Mouse (Mus musculus): Measurements from ENCODE around the gene Npat. TPM values are rescaled to one million over a fixed set of nuclear protein-coding genes. Genes with fewer than 3 reads are reported as not detected.

Gene Npat
- polyA plus RNA-seq, 1 experiment from 2014 or later: 21.4 TPM

- no peaks in the 10 kb centered on the region for H3K4me1 ChIP-seq (replicated peaks)
- H3K36me3 ChIP-seq: peaks cover 31% of the 10 kb centered on the region
- H3K4me2 ChIP-seq: no peak overlapping the region
- no peak for ATAC-seq (ENCODE audit: insufficient number of reproducible peaks, insufficient read depth, low FRiP score, low TSS enrichment, low read depth)
- no peak overlapping the region for H3K9ac ChIP-seq (replicated peaks)
- H3K4me3 ChIP-seq (replicated peaks): no peak overlapping the region
- H3K27me3 ChIP-seq: no peaks in the 10 kb centered on the region
- H3K9me3 ChIP-seq: no peaks in the 10 kb centered on the region
- WGBS: 13% methylated on average over 3 of the region's 3 CpGs
- no peak overlapping the region for H3K27ac ChIP-seq
These were observed 57.9 kb downstream of the Npat start for GRCm38 (mm10) chr9:53594764-53595163.

- ATAC-seq (ENCODE audit: insufficient number of reproducible peaks, insufficient read depth, low FRiP score, low TSS enrichment, low read depth): no peak
- 92% methylated on average over 4 of the region's 4 CpGs for whole genome bisulfite sequencing
- H3K27me3 ChIP-seq: no peaks in the 10 kb centered on the region
These were observed 60.2 kb downstream of the Npat start for GRCm38 (mm10) chr9:53596971-53597600.

GRCm38 (mm10) chr9:53598631-53599030, 61.8 kb downstream of the Npat start:
- Histone ChIP-seq H3K4me2 (no peak overlapping the region), H3K4me1 (replicated peaks) (no peaks in the 10 kb centered on the region), H3K36me3 (peaks cover 19% of the 10 kb centered on the region), H3K4me3 (replicated peaks) (no peak overlapping the region), H3K9me3 (no peaks in the 10 kb centered on the region), H3K27me3 (no peaks in the 10 kb centered on the region), H3K9ac (replicated peaks) (no peak overlapping the region), H3K27ac (no peak overlapping the region)
- 77% methylated on average over 6 of the region's 6 CpGs for whole genome bisulfite sequencing
- ATAC-seq (ENCODE audit: insufficient number of reproducible peaks, insufficient read depth, low FRiP score, low TSS enrichment, low read depth): no peak

More at GRCm38 (mm10) chr9:53596971-53597600, 60.2 kb downstream of the Npat start:
- Histone ChIP-seq H3K4me1 (replicated peaks) (no peaks in the 10 kb centered on the region), H3K27ac (no peak overlapping the region), H3K9me3 (no peaks in the 10 kb centered on the region), H3K4me2 (no peak overlapping the region), H3K9ac (replicated peaks) (no peak overlapping the region), H3K36me3 (peaks cover 28% of the 10 kb centered on the region), H3K4me3 (replicated peaks) (no peak overlapping the region)

GRCm38 (mm10) chr9:53601541-53601940, 64.7 kb downstream of the Npat start:
- no peak overlapping the region for H3K4me2 ChIP-seq
- no peak for ATAC-seq (ENCODE audit: insufficient number of reproducible peaks, insufficient read depth, low FRiP score, low TSS enrichment, low read depth)
- no peak overlapping the region for H3K9ac ChIP-seq (replicated peaks)
- H3K27ac ChIP-seq: no peak overlapping the region
- peaks cover 3% of the 10 kb centered on the region; the same call in 1 of the 2 replicates for H3K36me3 ChIP-seq
- no peaks in the 10 kb centered on the region for H3K27me3 ChIP-seq
- no peaks in the 10 kb centered on the region for H3K4me1 ChIP-seq (replicated peaks)
- 91% methylated on average over 2 of the region's 2 CpGs for WGBS
- H3K4me3 ChIP-seq (replicated peaks): no peak overlapping the region
- H3K9me3 ChIP-seq: no peaks in the 10 kb centered on the region

GRCm38 (mm10) chr9:53603384-53603783, 66.5 kb downstream of the Npat start:
- H3K4me2 ChIP-seq: no peak overlapping the region
- no peak overlapping the region for H3K9ac ChIP-seq (replicated peaks)
- H3K9me3 ChIP-seq: no peaks in the 10 kb centered on the region
- H3K27ac ChIP-seq: no peak overlapping the region
- H3K4me3 ChIP-seq (replicated peaks): no peak overlapping the region
- no peaks in the 10 kb centered on the region for H3K4me1 ChIP-seq (replicated peaks)
- ATAC-seq (ENCODE audit: insufficient number of reproducible peaks, insufficient read depth, low FRiP score, low TSS enrichment, low read depth): no peak
- no peaks in the 10 kb centered on the region for H3K27me3 ChIP-seq
- WGBS: 89% methylated on average over 1 of the region's 1 CpGs
- H3K36me3 ChIP-seq: peaks cover 3% of the 10 kb centered on the region; the same call in 1 of the 2 replicates

GRCm38 (mm10) chr9:53603849-53604248, 67.0 kb downstream of the Npat start:
- WGBS: 85% methylated on average over 3 of the region's 3 CpGs

GRCm38 (mm10) chr9:53604954-53605353, 68.1 kb downstream of the Npat start:
- H3K27ac ChIP-seq: no peak overlapping the region
- no peak overlapping the region for H3K4me2 ChIP-seq
- H3K4me3 ChIP-seq (replicated peaks): no peak overlapping the region
- no peak overlapping the region for H3K9ac ChIP-seq (replicated peaks)
- no peaks in the 10 kb centered on the region for H3K9me3 ChIP-seq
- WGBS: 91% methylated on average over 5 of the region's 5 CpGs
- H3K4me1 ChIP-seq (replicated peaks): peaks cover 8% of the 10 kb centered on the region; the same call in 1 of the 2 replicates
- no peak for ATAC-seq (ENCODE audit: insufficient number of reproducible peaks, insufficient read depth, low FRiP score, low TSS enrichment, low read depth)
- no peaks in the 10 kb centered on the region for H3K27me3 ChIP-seq
- H3K36me3 ChIP-seq: peaks cover 3% of the 10 kb centered on the region; the same call in 1 of the 2 replicates

More at GRCm38 (mm10) chr9:53603849-53604248, 67.0 kb downstream of the Npat start:
- Histone ChIP-seq H3K36me3 (peaks cover 3% of the 10 kb centered on the region; the same call in 1 of the 2 replicates), H3K4me1 (replicated peaks) (no peaks in the 10 kb centered on the region), H3K27ac (no peak overlapping the region), H3K9ac (replicated peaks) (no peak overlapping the region), H3K4me3 (replicated peaks) (no peak overlapping the region), H3K9me3 (no peaks in the 10 kb centered on the region), H3K27me3 (no peaks in the 10 kb centered on the region), H3K4me2 (no peak overlapping the region)
- no peak for ATAC-seq (ENCODE audit: insufficient number of reproducible peaks, insufficient read depth, low FRiP score, low TSS enrichment, low read depth)

GRCm38 (mm10) chr9:53607192-53607591, 70.3 kb downstream of the Npat start:
- ATAC-seq (ENCODE audit: insufficient number of reproducible peaks, insufficient read depth, low FRiP score, low TSS enrichment, low read depth): no peak
- Histone ChIP-seq H3K4me3 (replicated peaks) (no peak overlapping the region), H3K27me3 (no peaks in the 10 kb centered on the region), H3K4me2 (no peak overlapping the region), H3K27ac (no peak overlapping the region), H3K9me3 (no peaks in the 10 kb centered on the region), H3K9ac (replicated peaks) (no peak overlapping the region), H3K36me3 (peaks cover under 1% of the 10 kb centered on the region; the same call in 1 of the 2 replicates), H3K4me1 (replicated peaks) (peaks cover 8% of the 10 kb centered on the region; the same call in 1 of the 2 replicates)
- WGBS: 95% methylated on average over 3 of the region's 3 CpGs

GRCm38 (mm10) chr9:53607816-53608215, 71.0 kb downstream of the Npat start:
- Histone ChIP-seq H3K36me3 (no peaks in the 10 kb centered on the region), H3K4me3 (replicated peaks) (no peak overlapping the region), H3K4me1 (replicated peaks) (peaks cover 8% of the 10 kb centered on the region; the same call in 1 of the 2 replicates), H3K9me3 (no peaks in the 10 kb centered on the region), H3K9ac (replicated peaks) (no peak overlapping the region), H3K27ac (no peak overlapping the region), H3K27me3 (no peaks in the 10 kb centered on the region), H3K4me2 (no peak overlapping the region)
- ATAC-seq (ENCODE audit: insufficient number of reproducible peaks, insufficient read depth, low FRiP score, low TSS enrichment, low read depth): no peak
- 89% methylated on average over 4 of the region's 4 CpGs for WGBS

- Histone ChIP-seq H3K36me3 (0 out of 2 replicates have a peak, but pooled peaks cover 3% of the 10 kb centered on the region), H3K4me1 (replicated peaks) (peaks cover 8% of the 10 kb centered on the region; the same call in 1 of the 2 replicates), H3K9me3 (no peaks in the 10 kb centered on the region), H3K27me3 (no peaks in the 10 kb centered on the region), H3K4me2 (peak overlapping the region; percentile 84), H3K9ac (replicated peaks) (peak overlapping the region; percentile 81), H3K27ac (no peak overlapping the region), H3K4me3 (replicated peaks) (peak overlapping the region; percentile 70)
- ATAC-seq (ENCODE audit: insufficient number of reproducible peaks, insufficient read depth, low FRiP score, low TSS enrichment, low read depth): no peak
- WGBS: 76% methylated on average over 12 of the region's 12 CpGs
These were observed 72.6 kb downstream of the Npat start for GRCm38 (mm10) chr9:53609306-53609967.

GRCm38 (mm10) chr9:53609968-53610781, 73.3 kb downstream of the Npat start, which contains the start of gene Acat1:
TSS of gene Acat1 (minus strand) at chr9:53610382.
- Histone ChIP-seq H3K9ac (replicated peaks) (peak within 1 kb of the TSS; percentile 81), H3K4me2 (peak within 1 kb of the TSS; percentile 84), H3K27ac (no peak within 1 kb of the TSS), H3K27me3 (no peaks in the 10 kb centered on the region), H3K36me3 (peaks cover 10% of the 10 kb centered on the region), H3K9me3 (no peaks in the 10 kb centered on the region), H3K4me1 (replicated peaks) (peaks cover 8% of the 10 kb centered on the region; the same call in 1 of the 2 replicates), H3K4me3 (replicated peaks) (peak within 1 kb of the TSS; percentile 70)
- peak; percentile 99 for ATAC-seq (ENCODE audit: insufficient number of reproducible peaks, insufficient read depth, low FRiP score, low TSS enrichment, low read depth)
- WGBS: 5% methylated on average over 52 of the region's 52 CpGs
